ENCODE assay signal across 20 mouse cellular contexts in genomic region chr13:78640340-78640739, GRCm38 (mm10).
DNase-seq lines count a peak whose midpoint lies in the region; ATAC-seq and TF ChIP-seq lines count a peak whose summit lies in the region.
"Had no signal": no experiment of that assay in that cellular context is flagged by ENCODE, and none has a peak within 500 bp of the region (broad histone marks: within the 10 kb centered on the region; RNA-seq: fewer than 3 reads in every experiment).

No protein-coding gene starts in this region.

- H3K36me3 ChIP-seq in intestine, postnatal 0 days (ENCODE audit: control insufficient read depth, insufficient read depth), result no peaks in the 10 kb centered on the region
- H3K36me3 ChIP-seq in intestine, embryonic 16.5 days (ENCODE audit: control insufficient read depth, insufficient read depth, low read length), result no peaks in the 10 kb centered on the region
- no peaks in the 10 kb centered on the region for H3K36me3 ChIP-seq in midbrain, postnatal 0 days (ENCODE audit: insufficient read depth, low read length)
- no peaks in the 10 kb centered on the region for H3K36me3 ChIP-seq in midbrain, embryonic 16.5 days (ENCODE audit: control insufficient read depth, insufficient read depth, low read length)
- no peaks in the 10 kb centered on the region for H3K36me3 ChIP-seq in ES-E14 (ENCODE audit: control insufficient read depth, insufficient read depth, low read length, poor library complexity, severe bottlenecking)
- H3K36me3 ChIP-seq in stomach, postnatal 0 days (ENCODE audit: control insufficient read depth, insufficient read depth, low read length), result no peaks in the 10 kb centered on the region
- H3K36me3 ChIP-seq in hindbrain, embryonic 13.5 days, result no peaks in the 10 kb centered on the region
- H3K36me3 ChIP-seq: heart, embryonic 13.5 days; liver, embryonic 13.5 days; neural tube, embryonic 15.5 days had no signal

- in situ Hi-C loops in ES-E14 (cut with MboI; ENCODE audit: low sequenced_read_pairs in 2 of 2, unreplicated experiment in 2 of 2), result no loop called here

- no peak for DNase-seq in midbrain, postnatal 0 days (ENCODE audit: low spot score)
- peak; percentile 39 for DNase-seq in ES-E14 (ENCODE audit: low read depth, low spot score)
- no peak for DNase-seq in stomach, postnatal 0 days (ENCODE audit: low spot score)
- DNase-seq in left cerebral cortex, postnatal 4 days, result no peak
- DNase-seq: embryo, embryonic 11 days; heart, postnatal 4 days; kidney, adult 9 months; kidney, postnatal 4 days; liver, embryonic 13.5 days; retina, postnatal 1 day; right cerebral cortex, postnatal 4 days; thymus, adult 18-20 months had no signal

- ATAC-seq in intestine, postnatal 0 days, result no peak
- no peak for ATAC-seq in intestine, embryonic 16.5 days
- no peak for ATAC-seq in midbrain, postnatal 0 days (ENCODE audit: low FRiP score)
- ATAC-seq in midbrain, embryonic 16.5 days, result no peak
- no peak for ATAC-seq in stomach, postnatal 0 days (ENCODE audit: low FRiP score, low TSS enrichment)
- no peak for ATAC-seq in hindbrain, embryonic 13.5 days (ENCODE audit: low FRiP score)

- no peaks in the 10 kb centered on the region for H3K9me3 ChIP-seq in intestine, postnatal 0 days (ENCODE audit: control insufficient read depth)
- no peaks in the 10 kb centered on the region for H3K9me3 ChIP-seq in intestine, embryonic 16.5 days (ENCODE audit: control insufficient read depth, low read length)
- no peaks in the 10 kb centered on the region for H3K9me3 ChIP-seq in midbrain, postnatal 0 days (ENCODE audit: low read length)
- H3K9me3 ChIP-seq in midbrain, embryonic 16.5 days (replicated peaks; ENCODE audit: control insufficient read depth, low read length, poor library complexity, severe bottlenecking), result no peaks in the 10 kb centered on the region
- no peaks in the 10 kb centered on the region for H3K9me3 ChIP-seq in ES-E14 (ENCODE audit: control insufficient read depth, insufficient read depth, low read depth, low read length)
- no peaks in the 10 kb centered on the region for H3K9me3 ChIP-seq in stomach, postnatal 0 days (ENCODE audit: control insufficient read depth, low read length)
- no peaks in the 10 kb centered on the region for H3K9me3 ChIP-seq in hindbrain, embryonic 13.5 days
- H3K9me3 ChIP-seq: heart, embryonic 13.5 days; liver, embryonic 13.5 days; neural tube, embryonic 15.5 days had no signal

- peak; percentile 25; the same call in 1 of the 2 replicates for TF ChIP-seq CTCF in intestine, postnatal 0 days (IDR thresholded peaks at IDR 0.05; ENCODE audit: low read depth)
- peak; percentile 16; the same call in 1 of the 2 replicates for TF ChIP-seq CTCF in midbrain, postnatal 0 days (IDR thresholded peaks at IDR 0.05)
- peak; percentile 40 for TF ChIP-seq CTCF in stomach, postnatal 0 days (IDR thresholded peaks at IDR 0.05; ENCODE audit: low read depth)

- H3K4me3 ChIP-seq in intestine, postnatal 0 days (ENCODE audit: low read depth, low read length), result no peak overlapping the region
- H3K4me3 ChIP-seq in intestine, embryonic 16.5 days (ENCODE audit: low read length), result no peak overlapping the region
- H3K4me3 ChIP-seq in midbrain, postnatal 0 days (ENCODE audit: low read depth, low read length), result no peak overlapping the region
- no peak overlapping the region for H3K4me3 ChIP-seq in midbrain, embryonic 16.5 days (ENCODE audit: low read depth, low read length)
- H3K4me3 ChIP-seq in ES-E14 (ENCODE audit: insufficient read depth in 1 of 2, low read depth in 1 of 2, low read length in 2 of 2, poor library complexity in 1 of 2, severe bottlenecking in 1 of 2), result no peak overlapping the region
- no peak overlapping the region for H3K4me3 ChIP-seq in stomach, postnatal 0 days (ENCODE audit: low read depth, low read length)
- no peak overlapping the region for H3K4me3 ChIP-seq in hindbrain, embryonic 13.5 days
- H3K4me3 ChIP-seq: heart, embryonic 13.5 days; liver, embryonic 13.5 days; myocyte; neural tube, embryonic 15.5 days had no signal

- no peak overlapping the region for H3K4me2 ChIP-seq in intestine, postnatal 0 days (replicated peaks; ENCODE audit: low read depth)
- no peak overlapping the region for H3K4me2 ChIP-seq in intestine, embryonic 16.5 days (ENCODE audit: low read depth, low read length)
- H3K4me2 ChIP-seq in midbrain, postnatal 0 days (ENCODE audit: low read depth, low read length, poor library complexity, severe bottlenecking), result no peak overlapping the region
- H3K4me2 ChIP-seq in midbrain, embryonic 16.5 days (ENCODE audit: low read length), result no peak overlapping the region
- no peak overlapping the region for H3K4me2 ChIP-seq in stomach, postnatal 0 days (replicated peaks; ENCODE audit: low read depth)
- H3K4me2 ChIP-seq in hindbrain, embryonic 13.5 days, result no peak overlapping the region
- H3K4me2 ChIP-seq: heart, embryonic 13.5 days; liver, embryonic 13.5 days; midbrain, embryonic 11.5 days; neural tube, embryonic 15.5 days had no signal

- 69% methylated on average over 1 of the region's 1 CpGs for WGBS in intestine, postnatal 0 days
- WGBS in intestine, embryonic 16.5 days, result 81% methylated on average over 1 of the region's 1 CpGs
- WGBS in midbrain, postnatal 0 days, result 82% methylated on average over 1 of the region's 1 CpGs
- WGBS in midbrain, embryonic 16.5 days, result 72% methylated on average over 1 of the region's 1 CpGs
- 67% methylated on average over 1 of the region's 1 CpGs for WGBS in stomach, postnatal 0 days
- WGBS in hindbrain, embryonic 13.5 days, result 85% methylated on average over 1 of the region's 1 CpGs

- TF ChIP-seq EP300 in stomach, postnatal 0 days (optimal IDR thresholded peaks at IDR 0.05), result no peak

- H3K9ac ChIP-seq in intestine, postnatal 0 days (ENCODE audit: low read depth, low read length), result no peak overlapping the region
- H3K9ac ChIP-seq in intestine, embryonic 16.5 days (ENCODE audit: low read depth, low read length), result no peak overlapping the region
- H3K9ac ChIP-seq in midbrain, postnatal 0 days (replicated peaks; ENCODE audit: low read length, poor library complexity, severe bottlenecking), result no peak overlapping the region
- H3K9ac ChIP-seq in midbrain, embryonic 16.5 days (ENCODE audit: low read depth, low read length), result no peak overlapping the region
- H3K9ac ChIP-seq in ES-E14 (ENCODE audit: insufficient read depth, low read depth, low read length, poor library complexity, severe bottlenecking), result no peak overlapping the region
- H3K9ac ChIP-seq in stomach, postnatal 0 days (ENCODE audit: low read length), result no peak overlapping the region
- no peak overlapping the region for H3K9ac ChIP-seq in hindbrain, embryonic 13.5 days
- H3K9ac ChIP-seq: heart, embryonic 13.5 days; liver, embryonic 13.5 days; neural tube, embryonic 15.5 days had no signal

- H3K4me1 ChIP-seq in intestine, postnatal 0 days (replicated peaks; ENCODE audit: control insufficient read depth, insufficient read depth, low read length), result no peaks in the 10 kb centered on the region
- no peaks in the 10 kb centered on the region for H3K4me1 ChIP-seq in intestine, embryonic 16.5 days (ENCODE audit: control insufficient read depth, insufficient read depth, low read length)
- H3K4me1 ChIP-seq in midbrain, postnatal 0 days (ENCODE audit: insufficient read depth, low read length), result no peaks in the 10 kb centered on the region
- H3K4me1 ChIP-seq in midbrain, embryonic 16.5 days (ENCODE audit: control insufficient read depth, insufficient read depth, low read length), result no peaks in the 10 kb centered on the region
- H3K4me1 ChIP-seq in ES-E14 (ENCODE audit: control insufficient read depth in 2 of 2, insufficient read depth in 2 of 2, low read length in 2 of 2, poor library complexity in 1 of 2), result no peaks in the 10 kb centered on the region
- H3K4me1 ChIP-seq in stomach, postnatal 0 days (replicated peaks; ENCODE audit: control insufficient read depth, insufficient read depth), result no peaks in the 10 kb centered on the region
- H3K4me1 ChIP-seq in hindbrain, embryonic 13.5 days (replicated peaks), result peaks cover 9% of the 10 kb centered on the region
- H3K4me1 ChIP-seq: liver, embryonic 13.5 days had no signal

- H3K27me3 ChIP-seq in intestine, postnatal 0 days (replicated peaks; ENCODE audit: control insufficient read depth, insufficient read depth, low read length), result no peaks in the 10 kb centered on the region
- H3K27me3 ChIP-seq in intestine, embryonic 16.5 days (replicated peaks; ENCODE audit: control insufficient read depth, insufficient read depth, low read length), result no peaks in the 10 kb centered on the region
- H3K27me3 ChIP-seq in midbrain, postnatal 0 days (ENCODE audit: insufficient read depth, low read length), result no peaks in the 10 kb centered on the region
- H3K27me3 ChIP-seq in midbrain, embryonic 16.5 days (ENCODE audit: control insufficient read depth, insufficient read depth, low read depth, low read length), result no peaks in the 10 kb centered on the region
- H3K27me3 ChIP-seq in stomach, postnatal 0 days (ENCODE audit: control insufficient read depth, insufficient read depth, low read length), result no peaks in the 10 kb centered on the region
- H3K27me3 ChIP-seq in hindbrain, embryonic 13.5 days, result no peaks in the 10 kb centered on the region
- H3K27me3 ChIP-seq: heart, embryonic 13.5 days; liver, embryonic 13.5 days; neural tube, embryonic 15.5 days had no signal

- intact Hi-C loops in left cerebral cortex, postnatal 4 days (cut with DNase I), result no loop called here

- H3K27ac ChIP-seq in intestine, postnatal 0 days (ENCODE audit: low read depth, low read length), result no peak overlapping the region
- no peak overlapping the region for H3K27ac ChIP-seq in intestine, embryonic 16.5 days (ENCODE audit: low read length)
- H3K27ac ChIP-seq in midbrain, postnatal 0 days (ENCODE audit: low read depth, low read length), result no peak overlapping the region
- no peak overlapping the region for H3K27ac ChIP-seq in midbrain, embryonic 16.5 days (ENCODE audit: low read length)
- H3K27ac ChIP-seq in ES-E14 (ENCODE audit: insufficient read depth, low read depth, low read length, poor library complexity, severe bottlenecking), result no peak overlapping the region
- H3K27ac ChIP-seq in stomach, postnatal 0 days (replicated peaks), result no peak overlapping the region
- H3K27ac ChIP-seq in hindbrain, embryonic 13.5 days, result no peak overlapping the region
- H3K27ac ChIP-seq: heart, embryonic 13.5 days; liver, embryonic 13.5 days; neural tube, embryonic 15.5 days had no signal

TF ChIP-seq in ES-E14, 5 proteins besides CTCF, POLR2A, EP300 and RAD21:
- peak; percentile 39; the same call in 1 of the 2 replicates for TF ChIP-seq ZNF384 (IDR thresholded peaks at IDR 0.05; ENCODE audit: low read depth, low read length)
- no peak for TF ChIP-seq HCFC1 (IDR thresholded peaks at IDR 0.05; ENCODE audit: borderline replicate concordance, insufficient read depth, low read length)
- peak; percentile 51; the same call in 1 of the 2 replicates for TF ChIP-seq ZC3H11A (IDR thresholded peaks at IDR 0.05; ENCODE audit: borderline replicate concordance, low read depth, low read length)
TF ChIP-seq in ES-E14: peak in this region for 2.
